Mouse (Mus musculus): ENCODE results near the gene Neb. TPM values are rescaled to one million over a fixed set of nuclear protein-coding genes. Genes with fewer than 3 reads are reported as not detected.
"Not testable (repeated sequence)": the region's sequence is repeated elsewhere in the genome, so short reads cannot be mapped to it uniquely, and the experiment has no call there.

Neb gene
- polyA plus RNA-seq, 1 experiment from 2014 or later = 2.5 TPM

- Histone ChIP-seq H3K4me1 (replicated peaks) (no peaks in the 10 kb centered on the region), H3K9me3 (replicated peaks) (no peaks in the 10 kb centered on the region), H3K27me3 (no peaks in the 10 kb centered on the region), H3K36me3 (no peaks in the 10 kb centered on the region), H3K4me2 (no peak overlapping the region), H3K9ac (no peak overlapping the region), H3K4me3 (no peak overlapping the region), H3K27ac (no peak overlapping the region)
- no peak for ATAC-seq (replicated peaks; ENCODE audit: insufficient number of reproducible peaks, insufficient read depth, low FRiP score, low read depth)
- WGBS = 91% methylated on average over 6 of the region's 6 CpGs
These were observed 184.6 kb downstream of the Neb start for GRCm38 (mm10) chr2:52193629-52194028.

- Histone ChIP-seq H3K9me3 (replicated peaks) (no peaks in the 10 kb centered on the region), H3K9ac (no peak overlapping the region), H3K4me3 (no peak overlapping the region), H3K36me3 (no peaks in the 10 kb centered on the region), H3K4me2 (no peak overlapping the region), H3K27me3 (no peaks in the 10 kb centered on the region), H3K27ac (no peak overlapping the region), H3K4me1 (replicated peaks) (no peaks in the 10 kb centered on the region)
- 84% methylated on average over 1 of the region's 1 CpGs for WGBS
- no peak for ATAC-seq (replicated peaks; ENCODE audit: insufficient number of reproducible peaks, insufficient read depth, low FRiP score, low read depth)
These were observed 198.6 kb downstream of the Neb start for GRCm38 (mm10) chr2:52179678-52180077.

GRCm38 (mm10) chr2:52177726-52178125 lies 200.5 kb downstream of the Neb start:
- H3K4me3 ChIP-seq = no peak overlapping the region
- no peaks in the 10 kb centered on the region for H3K36me3 ChIP-seq
- WGBS = 84% methylated on average over 9 of the region's 9 CpGs
- no peak for ATAC-seq (replicated peaks; ENCODE audit: insufficient number of reproducible peaks, insufficient read depth, low FRiP score, low read depth)
- H3K27me3 ChIP-seq = no peaks in the 10 kb centered on the region
- H3K9me3 ChIP-seq (replicated peaks) = no peaks in the 10 kb centered on the region
- H3K27ac ChIP-seq = no peak overlapping the region
- H3K4me1 ChIP-seq (replicated peaks) = no peaks in the 10 kb centered on the region
- H3K9ac ChIP-seq = no peak overlapping the region
- no peak overlapping the region for H3K4me2 ChIP-seq

GRCm38 (mm10) chr2:52177184-52177583 lies 201.1 kb downstream of the Neb start:
- Histone ChIP-seq H3K9ac (no peak overlapping the region), H3K4me3 (no peak overlapping the region)
- ATAC-seq (replicated peaks; ENCODE audit: insufficient number of reproducible peaks, insufficient read depth, low FRiP score, low read depth) = no peak

GRCm38 (mm10) chr2:52176537-52176936 lies 201.7 kb downstream of the Neb start:
- H3K9me3 ChIP-seq (replicated peaks) = no peaks in the 10 kb centered on the region
- WGBS = 55% methylated on average over 8 of the region's 8 CpGs
- no peak overlapping the region for H3K4me3 ChIP-seq
- H3K4me1 ChIP-seq (replicated peaks) = no peaks in the 10 kb centered on the region
- no peak overlapping the region for H3K4me2 ChIP-seq
- no peaks in the 10 kb centered on the region for H3K36me3 ChIP-seq
- no peak overlapping the region for H3K9ac ChIP-seq
- no peak overlapping the region for H3K27ac ChIP-seq
- ATAC-seq (replicated peaks; ENCODE audit: insufficient number of reproducible peaks, insufficient read depth, low FRiP score, low read depth) = no peak; the same call in 1 of the 2 replicates
- H3K27me3 ChIP-seq = no peaks in the 10 kb centered on the region

More at GRCm38 (mm10) chr2:52177184-52177583, 201.1 kb downstream of the Neb start:
- Histone ChIP-seq H3K27ac (no peak overlapping the region), H3K9me3 (replicated peaks) (no peaks in the 10 kb centered on the region), H3K4me1 (replicated peaks) (no peaks in the 10 kb centered on the region), H3K36me3 (no peaks in the 10 kb centered on the region), H3K4me2 (no peak overlapping the region), H3K27me3 (no peaks in the 10 kb centered on the region)
- 84% methylated on average over 7 of the region's 7 CpGs for WGBS

GRCm38 (mm10) chr2:52174951-52175350 lies 203.3 kb downstream of the Neb start:
- no peaks in the 10 kb centered on the region for H3K9me3 ChIP-seq (replicated peaks)
- H3K36me3 ChIP-seq = no peaks in the 10 kb centered on the region
- no peak overlapping the region for H3K27ac ChIP-seq
- H3K4me2 ChIP-seq = no peak overlapping the region
- 88% methylated on average over 4 of the region's 4 CpGs for WGBS
- no peak for ATAC-seq (replicated peaks; ENCODE audit: insufficient number of reproducible peaks, insufficient read depth, low FRiP score, low read depth)
- H3K27me3 ChIP-seq = no peaks in the 10 kb centered on the region
- H3K4me1 ChIP-seq (replicated peaks) = no peaks in the 10 kb centered on the region
- H3K9ac ChIP-seq = no peak overlapping the region
- H3K4me3 ChIP-seq = no peak overlapping the region

- Histone ChIP-seq H3K4me2 (no peak overlapping the region), H3K27me3 (no peaks in the 10 kb centered on the region), H3K27ac (no peak overlapping the region), H3K4me3 (no peak overlapping the region), H3K4me1 (replicated peaks) (no peaks in the 10 kb centered on the region), H3K9me3 (replicated peaks) (no peaks in the 10 kb centered on the region), H3K36me3 (no peaks in the 10 kb centered on the region), H3K9ac (no peak overlapping the region)
- 58% methylated on average over 7 of the region's 7 CpGs for WGBS
- no peak for ATAC-seq (replicated peaks; ENCODE audit: insufficient number of reproducible peaks, insufficient read depth, low FRiP score, low read depth)
These were observed 208.8 kb downstream of the Neb start for GRCm38 (mm10) chr2:52169243-52170005.

GRCm38 (mm10) chr2:52153064-52153463 lies 225.2 kb downstream of the Neb start:
- no peaks in the 10 kb centered on the region for H3K36me3 ChIP-seq
- peaks cover 8% of the 10 kb centered on the region for H3K4me1 ChIP-seq (replicated peaks)
- H3K27me3 ChIP-seq = no peaks in the 10 kb centered on the region
- no peak overlapping the region for H3K4me3 ChIP-seq
- 44% methylated on average over 3 of the region's 3 CpGs for WGBS
- H3K4me2 ChIP-seq = no peak overlapping the region
- H3K9ac ChIP-seq = no peak overlapping the region
- H3K9me3 ChIP-seq (replicated peaks) = no peaks in the 10 kb centered on the region
- ATAC-seq (replicated peaks; ENCODE audit: insufficient number of reproducible peaks, insufficient read depth, low FRiP score, low read depth) = no peak
- no peak overlapping the region for H3K27ac ChIP-seq

GRCm38 (mm10) chr2:52133351-52133750 lies 244.9 kb downstream of the Neb start:
- no peak for ATAC-seq (replicated peaks; ENCODE audit: insufficient number of reproducible peaks, insufficient read depth, low FRiP score, low read depth)
- WGBS = 87% methylated on average over 2 of the region's 2 CpGs

GRCm38 (mm10) chr2:52131370-52131769 lies 246.9 kb downstream of the Neb start:
- 96% methylated on average over 20 of the region's 20 CpGs for WGBS

More at GRCm38 (mm10) chr2:52133351-52133750, 244.9 kb downstream of the Neb start:
- H3K4me1 ChIP-seq (replicated peaks) = 0 out of 2 replicates have a peak, but pooled peaks cover 3% of the 10 kb centered on the region
- no peak overlapping the region for H3K27ac ChIP-seq
- no peaks in the 10 kb centered on the region for H3K9me3 ChIP-seq (replicated peaks)
- no peak overlapping the region for H3K4me3 ChIP-seq
- no peak overlapping the region for H3K9ac ChIP-seq
- no peak overlapping the region for H3K4me2 ChIP-seq
- H3K36me3 ChIP-seq = peaks cover 18% of the 10 kb centered on the region
- no peaks in the 10 kb centered on the region for H3K27me3 ChIP-seq

GRCm38 (mm10) chr2:52114086-52114485 lies 264.2 kb downstream of the Neb start:
- Histone ChIP-seq H3K36me3 (peaks cover 70% of the 10 kb centered on the region), H3K9ac (no peak overlapping the region), H3K27me3 (no peaks in the 10 kb centered on the region), H3K27ac (no peak overlapping the region), H3K4me2 (no peak overlapping the region), H3K4me1 (replicated peaks) (no peaks in the 10 kb centered on the region), H3K4me3 (no peak overlapping the region), H3K9me3 (replicated peaks) (no peaks in the 10 kb centered on the region)
- no peak for ATAC-seq (replicated peaks; ENCODE audit: insufficient number of reproducible peaks, insufficient read depth, low FRiP score, low read depth)
- 98% methylated on average over 1 of the region's 1 CpGs for WGBS

More at GRCm38 (mm10) chr2:52131370-52131769, 246.9 kb downstream of the Neb start:
- H3K4me2 ChIP-seq; H3K9me3 ChIP-seq (replicated peaks); H3K9ac ChIP-seq; H3K4me3 ChIP-seq; H3K27me3 ChIP-seq; H3K27ac ChIP-seq; ATAC-seq (replicated peaks; ENCODE audit: insufficient number of reproducible peaks, insufficient read depth, low FRiP score, low read depth); H3K4me1 ChIP-seq (replicated peaks): not testable (repeated sequence)
- H3K36me3 ChIP-seq = peaks cover 16% of the 10 kb centered on the region
